Mouse (Mus musculus) C2C12 (cell line): ENCODE measurements around the gene Gal3st1.

Source experiments
- CEBPB ChIP-seq: IDR thresholded peaks from one replicate; pipeline ENCODE4 v1.6.1; 2011; ENCODE audit warnings: low read depth, mild to moderate bottlenecking, control low read depth, moderate library complexity
- CTCF ChIP-seq: IDR thresholded peaks from one replicate; pipeline ENCODE4 v1.5.1; 2011; ENCODE audit not compliant: control insufficient read depth, insufficient read depth, insufficient read length
- FOSL1 ChIP-seq: IDR thresholded peaks from one replicate; pipeline ENCODE4 v1.8.0; 2011; ENCODE audit warnings: mild to moderate bottlenecking, low read length; ENCODE audit not compliant: poor library complexity, insufficient read depth, severe bottlenecking
- MAX ChIP-seq: IDR thresholded peaks from one replicate; pipeline ENCODE4 v1.6.1; 2011; ENCODE audit warnings: mild to moderate bottlenecking, control low read depth
- MYOD1 ChIP-seq: IDR thresholded peaks from one replicate; pipeline ENCODE4 v1.6.1; 2011; ENCODE audit warnings: low read depth; ENCODE audit not compliant: control insufficient read depth, insufficient read length
- MYOG ChIP-seq: IDR thresholded peaks from one replicate; pipeline ENCODE4 v1.6.1; 2011; ENCODE audit not compliant: control insufficient read depth, insufficient read length; ENCODE audit errors: extremely low read depth

GRCm38 (mm10) chr11:3937321-3937874 lies 46.0 kb upstream of the Gal3st1 start:
- TF ChIP-seq CTCF (no peak), CEBPB (no peak), MAX (no peak), FOSL1 (no peak), MYOD1 (no peak), MYOG (no peak)
